Mouse (Mus musculus) inflammation-experienced regulatory T-cells, adult 6 months (primary cell): ENCODE results near the gene Ulk4. TPM values are rescaled to one million over a fixed set of nuclear protein-coding genes. Genes with fewer than 3 reads are reported as not detected.

ENCODE experiments used
- ATAC-seq: one replicate; pipeline ENCODE4 v1.8.0; 2017
- polyA plus RNA-seq, 3 experiments: library from polyadenylated mRNA; unstranded; fragments of 100-300 nt; shearing (Covaris generic); gene quantifications; one replicate each; pipeline ENCODE4 v1.2.1; 2017

Ulk4 gene
- polyA plus RNA-seq, 3 experiments from 2014 or later: 1.6 to 3.8 TPM; not detected in 1

DNA sequence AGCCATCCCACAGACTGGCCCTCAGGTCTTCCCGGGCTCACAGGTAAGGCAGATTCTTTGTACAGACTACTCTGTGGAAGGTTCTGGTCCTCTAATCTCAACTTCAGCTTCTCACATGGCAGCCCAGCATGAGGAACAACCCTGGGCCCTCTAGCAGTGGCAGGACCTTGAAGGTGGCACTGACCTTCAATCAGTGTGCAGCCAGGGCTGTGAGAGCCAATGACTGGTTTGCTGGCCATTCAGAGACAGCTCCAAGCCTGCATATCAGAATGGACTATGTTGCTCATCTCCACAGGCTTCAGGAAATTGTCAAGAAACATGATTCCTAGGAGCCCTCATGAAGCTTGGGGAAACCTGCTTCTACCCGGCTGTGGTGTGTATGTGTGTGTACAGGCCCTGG is 302.8 kb downstream of the Ulk4 start:
- no peak for ATAC-seq

GRCm38 (mm10) chr9:120973026-120973515 is 303.9 kb downstream of the Ulk4 start:
- no peak for ATAC-seq

GRCm38 (mm10) chr9:120965007-120965406 is 312.0 kb downstream of the Ulk4 start:
- no peak for ATAC-seq

- no peak for ATAC-seq
These were observed 312.8 kb downstream of the Ulk4 start for GRCm38 (mm10) chr9:120964224-120964623.

DNA sequence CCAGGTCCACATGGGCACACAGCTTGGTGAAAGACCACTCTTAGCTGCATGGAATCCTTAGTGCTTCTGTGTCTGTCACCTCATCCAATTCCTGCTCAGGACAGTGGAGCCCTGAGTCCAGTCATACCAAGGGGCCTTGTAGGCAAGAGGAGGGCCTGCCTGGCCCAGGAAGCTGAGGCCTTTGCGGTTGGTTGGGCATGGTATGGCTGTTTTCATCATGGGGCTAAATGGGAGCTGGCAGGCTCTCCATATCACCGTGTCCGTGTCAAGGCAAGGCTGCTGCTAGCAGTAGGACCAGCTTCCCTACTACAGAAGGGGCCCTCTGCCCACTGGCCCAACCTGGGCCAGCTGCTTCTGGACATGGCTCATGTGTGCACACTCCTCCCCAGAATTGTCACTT is 313.3 kb downstream of the Ulk4 start:
- no peak for ATAC-seq

DNA sequence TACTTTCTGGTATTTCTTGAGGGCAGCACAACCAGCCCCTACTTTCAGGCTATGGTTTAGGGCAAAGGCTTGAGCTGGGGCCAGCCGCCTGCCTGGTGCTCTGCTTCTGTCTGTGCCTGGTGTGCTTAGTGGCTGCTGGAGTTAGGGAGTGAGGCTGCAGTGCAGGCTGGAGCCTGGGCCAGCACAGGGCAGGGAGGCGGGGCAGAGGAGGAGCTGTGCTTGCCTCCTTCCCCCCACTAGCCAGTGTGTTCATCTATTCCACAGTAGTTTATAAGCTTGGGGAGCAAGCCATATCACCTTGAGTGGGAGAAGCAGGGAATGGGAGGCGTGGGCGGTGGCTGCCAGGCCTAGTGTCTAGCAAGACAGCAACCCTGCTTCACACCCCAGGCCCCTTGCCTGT is 313.9 kb downstream of the Ulk4 start:
- ATAC-seq: no peak

- ATAC-seq: no peak
These were observed 314.9 kb downstream of the Ulk4 start for GRCm38 (mm10) chr9:120961969-120962700.

DNA sequence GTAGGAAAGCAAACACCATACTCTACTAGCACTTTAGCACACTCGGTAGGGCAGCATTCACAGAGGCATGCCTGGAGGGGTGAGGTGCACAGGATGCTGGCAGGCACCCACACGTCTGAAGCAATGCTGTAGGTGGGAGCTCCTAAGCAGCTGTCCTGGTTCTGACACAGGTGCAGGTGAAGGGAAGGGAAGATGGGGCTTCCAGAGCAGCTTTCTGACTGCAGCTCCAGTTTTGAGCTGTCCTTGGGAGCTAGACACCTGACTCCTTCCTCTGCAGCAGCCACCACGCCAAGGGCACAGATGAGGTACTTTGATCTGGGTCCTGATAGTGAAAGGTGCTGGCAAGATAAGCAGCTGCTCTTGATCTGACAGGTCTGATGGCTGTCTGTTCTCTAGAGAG is 315.5 kb downstream of the Ulk4 start:
- peak; percentile 30 for ATAC-seq

DNA sequence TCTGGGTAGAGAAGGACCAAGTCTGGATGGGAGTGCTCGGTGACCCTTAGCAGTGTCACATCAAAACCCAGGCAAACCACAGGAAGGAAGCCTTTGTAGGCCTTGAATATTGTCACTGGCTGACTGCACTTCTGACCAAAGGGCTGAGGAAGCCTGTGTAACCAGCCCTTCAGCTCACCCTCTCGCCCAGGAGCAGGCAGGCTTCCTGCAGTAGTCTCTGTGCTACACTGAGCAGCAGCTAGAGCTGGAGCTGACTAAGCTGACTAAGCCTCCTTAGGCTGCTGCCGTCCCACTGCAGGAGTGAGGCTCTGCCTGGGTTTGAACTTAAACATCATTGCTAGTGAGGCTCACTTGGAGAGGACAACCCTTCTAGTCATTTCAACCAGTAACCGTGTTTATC is 316.4 kb downstream of the Ulk4 start:
- ATAC-seq: no peak

DNA sequence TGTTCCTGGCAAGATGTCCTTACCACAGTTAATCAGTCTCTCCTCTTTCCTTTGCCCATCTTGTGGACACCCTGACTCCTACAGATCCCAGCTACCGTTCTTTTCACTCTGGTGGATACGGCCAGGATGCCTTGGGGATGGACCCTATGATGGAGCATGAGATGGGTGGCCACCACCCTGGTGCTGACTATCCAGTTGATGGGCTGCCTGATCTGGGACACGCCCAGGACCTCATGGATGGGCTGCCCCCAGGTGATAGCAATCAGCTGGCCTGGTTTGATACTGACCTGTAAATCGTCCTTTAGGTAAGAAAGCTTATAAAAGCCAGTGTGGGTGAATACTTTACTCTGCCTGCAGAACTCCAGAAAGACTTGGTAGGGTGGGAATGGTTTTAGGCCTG is 317.8 kb downstream of the Ulk4 start:
- no peak for ATAC-seq

DNA sequence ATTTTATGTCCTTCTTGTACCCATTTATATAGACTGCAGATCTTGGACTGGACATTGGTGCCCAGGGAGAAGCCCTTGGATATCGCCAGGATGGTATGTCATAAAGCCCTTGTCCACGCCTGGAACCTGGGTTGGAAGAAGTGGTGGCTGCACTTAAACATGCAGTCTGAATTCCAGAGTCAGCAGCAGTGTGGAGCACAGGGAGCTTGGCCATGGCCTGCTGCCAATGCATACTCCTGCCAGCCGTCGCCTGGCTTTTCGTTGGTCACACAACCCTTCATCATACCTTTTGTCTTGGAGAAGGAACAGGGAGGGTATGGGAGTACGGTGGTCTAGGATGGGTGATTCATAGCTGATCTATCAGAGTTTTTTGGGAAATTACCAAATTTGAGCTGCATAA is 318.4 kb downstream of the Ulk4 start:
- ATAC-seq: no peak

- ATAC-seq: no peak
These were observed 318.9 kb downstream of the Ulk4 start for GRCm38 (mm10) chr9:120958051-120958450.

GRCm38 (mm10) chr9:120951947-120952346 is 325.1 kb downstream of the Ulk4 start:
- no peak for ATAC-seq

DNA sequence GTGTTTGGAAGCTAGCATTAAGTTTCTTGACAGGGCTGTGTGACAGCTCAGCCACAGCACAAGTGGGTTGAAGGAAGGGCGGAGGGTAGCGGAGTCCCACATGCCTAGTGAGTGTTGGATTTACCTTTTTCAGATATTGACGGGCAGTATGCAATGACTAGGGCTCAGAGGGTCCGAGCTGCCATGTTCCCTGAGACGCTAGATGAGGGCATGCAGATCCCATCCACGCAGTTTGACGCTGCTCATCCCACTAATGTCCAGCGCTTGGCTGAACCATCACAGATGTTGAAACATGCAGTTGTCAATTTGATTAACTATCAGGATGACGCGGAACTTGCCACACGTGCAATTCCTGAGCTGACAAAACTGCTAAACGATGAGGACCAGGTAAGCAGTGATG is 326.2 kb downstream of the Ulk4 start:
- no peak for ATAC-seq

- ATAC-seq: no peak
These were observed 328.2 kb downstream of the Ulk4 start for GRCm38 (mm10) chr9:120948832-120949231.

GRCm38 (mm10) chr9:120946131-120946530 is 330.9 kb downstream of the Ulk4 start:
- ATAC-seq: no peak

DNA sequence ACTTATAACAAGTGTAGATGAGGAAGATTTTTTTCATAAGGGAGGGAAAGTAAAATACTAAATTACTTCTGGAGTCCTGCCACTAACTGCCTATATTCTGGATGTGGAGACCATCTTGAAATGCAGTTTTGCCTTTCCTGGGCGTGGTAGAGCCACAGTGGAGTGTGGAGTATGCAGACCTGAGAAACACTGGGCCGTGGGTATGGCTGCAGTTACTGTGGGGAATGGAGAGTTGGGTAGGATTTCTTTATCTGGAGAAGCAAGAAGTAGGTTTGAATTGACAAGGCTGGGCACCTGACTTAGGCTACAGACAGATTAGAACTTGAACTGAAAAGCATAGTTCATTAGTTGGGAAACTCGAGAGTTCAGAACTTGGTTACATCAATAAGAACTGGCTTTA is 332.8 kb downstream of the Ulk4 start:
- no peak for ATAC-seq

GRCm38 (mm10) chr9:120943757-120944156 is 333.2 kb downstream of the Ulk4 start:
- ATAC-seq: no peak

DNA sequence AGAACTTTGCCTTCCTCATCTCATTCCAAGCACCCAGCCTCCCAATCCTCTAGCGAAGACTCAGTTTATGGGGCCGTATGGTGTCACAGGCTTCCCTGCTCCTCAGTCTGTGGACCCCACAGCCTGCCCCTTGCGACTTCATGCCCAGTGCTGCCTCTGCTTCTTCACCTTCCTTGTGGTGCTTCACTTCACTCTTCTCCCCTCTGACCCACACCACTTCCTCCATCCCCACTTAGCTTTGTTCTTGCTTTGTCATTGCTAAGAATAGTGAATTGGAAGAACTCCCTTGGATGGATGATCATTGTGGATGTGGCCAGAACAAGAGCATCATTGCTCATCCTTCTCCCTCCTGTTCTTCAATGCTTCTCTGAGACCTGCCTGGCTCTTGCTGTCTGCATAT is 336.1 kb downstream of the Ulk4 start:
- ATAC-seq: no peak

DNA sequence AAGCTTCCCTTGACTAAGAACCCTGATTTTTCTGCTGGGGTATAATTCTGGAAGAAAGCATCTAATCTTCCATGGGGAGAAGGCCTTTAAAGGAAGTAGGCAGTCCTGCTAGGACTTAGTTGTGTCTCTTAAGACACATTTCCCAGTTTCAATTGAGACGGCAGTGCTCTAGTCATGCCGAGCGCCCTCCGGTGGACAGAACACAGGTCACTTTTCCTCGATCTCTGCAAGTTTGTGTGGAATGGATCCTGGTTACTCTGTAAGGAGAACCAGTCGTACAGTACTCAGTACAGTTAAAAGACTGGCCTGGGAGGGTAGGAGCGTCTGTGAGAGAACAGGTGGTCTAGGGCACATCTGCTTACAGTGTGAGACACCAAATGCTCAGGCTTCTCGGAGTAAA is 340.6 kb downstream of the Ulk4 start:
- no peak for ATAC-seq

DNA sequence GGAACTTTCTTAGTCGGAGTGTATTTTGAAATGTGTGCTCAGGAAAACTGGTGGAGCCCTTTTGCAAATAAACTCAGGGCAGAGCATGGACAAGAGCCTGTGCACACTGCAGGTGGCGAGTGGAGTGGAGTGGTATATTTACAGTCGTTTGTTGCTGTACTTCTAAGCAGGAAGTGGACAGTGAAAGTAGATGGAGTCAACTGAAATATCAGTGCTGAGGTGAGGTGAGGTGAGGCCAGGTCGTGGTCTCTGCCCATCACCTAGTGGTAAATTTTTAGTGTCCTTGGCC is 341.4 kb downstream of the Ulk4 start:
- ATAC-seq: no peak

- peak; percentile 14 for ATAC-seq
These were observed 342.0 kb downstream of the Ulk4 start for GRCm38 (mm10) chr9:120934821-120935633.

DNA sequence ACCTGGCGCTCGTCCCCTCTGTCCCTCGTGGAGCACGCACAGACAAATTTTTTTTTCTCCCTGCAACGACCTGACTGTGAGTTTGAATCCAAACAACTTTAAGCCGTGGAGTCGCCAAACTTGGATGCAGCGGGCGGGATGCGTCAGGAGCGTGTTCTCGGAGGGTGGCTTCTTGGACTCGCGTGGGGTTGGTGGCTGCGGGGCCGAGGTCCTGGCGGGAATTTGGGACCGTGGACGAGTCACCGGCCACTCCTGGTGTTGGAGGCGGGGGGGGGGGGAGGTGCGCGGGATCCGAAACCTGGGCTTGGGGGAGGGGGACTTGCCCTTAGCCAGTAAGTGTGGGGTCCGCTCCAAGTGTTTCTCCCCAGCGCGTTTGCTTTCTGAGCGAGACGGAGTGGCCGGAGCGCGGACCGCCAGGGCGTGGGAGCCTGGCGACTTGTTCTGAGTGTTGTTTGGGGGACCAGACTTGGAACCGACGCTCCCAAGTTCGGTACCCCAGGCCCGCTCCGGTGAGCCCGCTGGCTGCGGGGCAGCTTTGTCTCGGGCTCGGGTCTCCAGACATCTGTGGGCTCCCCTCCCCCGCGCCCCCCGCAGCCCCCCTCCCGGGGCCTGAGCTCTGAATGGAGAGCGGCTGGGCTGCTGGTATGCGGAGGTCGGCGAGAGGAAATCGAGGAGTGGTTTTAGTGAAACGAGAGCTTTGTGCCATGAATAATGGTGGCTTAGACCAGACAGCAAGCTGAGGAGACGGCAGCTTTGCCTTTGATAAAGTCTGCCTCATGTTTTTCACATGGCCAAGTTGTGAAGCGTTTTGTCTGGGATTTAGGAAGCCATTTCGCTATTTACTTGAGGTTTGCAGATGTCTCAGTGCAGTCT is 342.9 kb downstream of the Ulk4 start:
- ATAC-seq: no peak

GRCm38 (mm10) chr9:120933587-120933885 is 343.5 kb downstream of the Ulk4 start:
- peak; percentile 11 for ATAC-seq
